Mouse (Mus musculus) cerebellum, adult 2 months (tissue): ENCODE data around the gene Chst8.

Source experiments
- CTCF ChIP-seq: fragments of 200-500 bp; IDR thresholded peaks from 2 replicates; pipeline ENCODE4 v1.5.1; 2011; ENCODE audit warnings: low read depth, mild to moderate bottlenecking, control low read depth, low read length, moderate library complexity, borderline replicate concordance; ENCODE audit not compliant: insufficient read depth
- POLR2A ChIP-seq: fragments of 200-500 bp; IDR thresholded peaks from 2 replicates; pipeline ENCODE4 v1.6.1; 2011; ENCODE audit warnings: low read length, control low read depth, borderline replicate concordance; ENCODE audit not compliant: insufficient read depth

- TF ChIP-seq CTCF (no peak), POLR2A (no peak)
Measured at GRCm38 (mm10) chr7:34718651-34719050, 93.9 kb downstream of the Chst8 start.
